Mouse (Mus musculus) lung, postnatal 25 days (tissue): Measurements from ENCODE around the gene Acp6.
A peak's percentile ranks its signal among the peaks of the same experiment; 100 is the strongest.

Experiments used
- DNase-seq: peaks from one replicate; pipeline ENCODE4 v3.0.0; 2022; ENCODE audit warnings: low spot score

The Acp6 gene

GRCm38 (mm10) chr3:97196571-97196970 lies 38.0 kb downstream of the Acp6 start:
- DNase-seq: no peak

DNA sequence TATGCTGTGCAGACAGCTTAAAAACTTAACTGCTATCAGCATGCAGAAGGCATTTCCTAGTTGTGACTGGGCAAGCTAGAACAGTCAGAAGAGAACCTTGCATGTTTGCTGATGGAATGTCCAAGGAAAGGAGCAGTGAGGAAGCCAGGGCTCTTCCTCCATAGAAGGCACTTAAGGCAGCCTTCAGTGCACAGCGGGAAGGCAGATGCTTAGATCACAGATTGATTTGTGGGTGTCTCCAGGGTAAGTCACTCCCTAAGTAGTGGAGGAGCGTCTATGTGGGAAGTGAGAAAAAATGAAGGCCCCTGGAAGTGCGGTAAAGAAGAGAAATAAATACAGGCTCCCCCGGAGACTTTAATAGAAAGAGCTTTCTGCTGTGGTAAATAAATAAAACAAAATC lies 40.7 kb downstream of the Acp6 start:
- DNase-seq: no peak

- DNase-seq: peak; percentile 69
These were observed 43.4 kb downstream of the Acp6 start for GRCm38 (mm10) chr3:97201943-97202342.

DNA sequence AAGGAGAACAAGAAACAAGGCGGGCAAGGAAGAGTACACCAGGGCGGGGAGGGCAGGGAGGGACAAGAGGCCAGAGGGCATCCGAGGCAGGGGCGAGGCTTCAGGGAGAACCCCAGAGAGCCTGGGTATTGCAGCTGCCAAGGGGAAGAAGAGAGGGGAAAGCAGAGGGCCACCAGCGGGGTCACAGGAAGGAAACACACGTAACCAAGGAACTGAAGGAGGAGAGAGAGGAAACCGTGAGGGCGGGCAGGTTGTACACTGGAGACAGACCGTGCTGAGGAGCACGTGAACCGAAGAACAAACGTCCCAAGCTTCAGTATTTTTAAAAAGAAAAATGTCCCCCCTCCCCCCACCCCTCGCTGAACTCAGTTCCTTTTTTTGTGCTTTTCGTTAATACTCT lies 45.3 kb downstream of the Acp6 start:
- peak; percentile 32 for DNase-seq

DNA sequence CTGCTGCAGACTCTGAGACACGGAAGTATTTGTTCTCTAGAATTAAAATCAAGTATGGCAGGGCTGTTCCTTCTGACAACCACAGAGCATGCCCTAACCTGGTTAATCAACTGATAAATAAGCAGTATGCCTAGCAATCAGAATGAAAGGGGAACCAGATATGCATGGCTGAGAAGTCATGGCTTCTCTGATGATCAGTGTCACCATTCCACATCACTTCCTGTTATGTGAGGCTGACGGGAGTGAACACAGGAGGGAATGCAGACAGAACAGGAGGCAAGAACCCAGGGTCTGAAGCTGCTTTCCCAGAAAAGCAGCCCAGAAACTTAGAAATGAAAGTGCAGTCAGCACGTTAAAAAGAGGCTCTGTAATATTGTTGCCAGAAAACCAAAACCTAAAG lies 47.9 kb downstream of the Acp6 start:
- no peak for DNase-seq

GRCm38 (mm10) chr3:97209351-97209750 lies 50.8 kb downstream of the Acp6 start:
- no peak for DNase-seq

GRCm38 (mm10) chr3:97211177-97211576 lies 52.6 kb downstream of the Acp6 start:
- DNase-seq: peak; percentile 55

DNA sequence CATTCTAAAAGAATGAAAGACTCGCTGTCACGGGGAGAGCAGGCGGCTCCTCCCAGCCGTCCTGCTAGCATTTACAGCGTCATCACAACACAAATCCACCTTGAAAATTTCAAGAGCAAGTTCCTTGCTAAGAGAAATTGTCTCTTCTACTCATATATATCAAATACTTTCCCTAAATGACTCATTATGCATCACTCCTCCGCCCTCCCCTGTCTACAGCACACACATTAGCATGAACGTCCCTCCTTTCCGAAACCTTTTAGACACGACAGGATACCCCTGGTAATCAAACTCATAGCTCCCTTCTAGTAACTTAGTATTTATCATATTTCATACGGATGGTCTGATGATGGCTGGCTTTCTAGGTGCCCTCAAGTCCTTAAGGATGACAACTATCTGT lies 55.3 kb downstream of the Acp6 start:
- no peak for DNase-seq

DNA sequence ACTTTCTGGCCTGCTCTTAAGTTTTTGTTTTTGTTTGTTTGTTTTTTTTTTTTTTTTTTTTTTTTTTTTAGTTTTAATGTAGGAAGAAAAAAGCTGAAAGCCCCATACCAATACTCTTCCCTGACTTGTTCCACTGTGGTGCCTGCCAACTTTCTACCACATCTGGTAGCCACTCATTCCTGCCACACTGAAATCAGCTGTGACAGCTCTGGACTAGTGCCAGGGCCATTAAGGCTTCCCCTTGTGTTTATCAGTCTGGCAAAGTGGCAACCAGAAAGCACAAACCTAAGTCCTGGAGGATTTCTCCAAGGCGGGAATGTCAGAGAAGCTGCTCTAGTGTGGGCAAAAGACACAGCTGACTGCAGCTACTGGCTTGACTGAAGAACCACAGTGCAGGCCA lies 55.9 kb downstream of the Acp6 start:
- no peak for DNase-seq

GRCm38 (mm10) chr3:97215526-97215925 lies 56.9 kb downstream of the Acp6 start:
- DNase-seq: peak; percentile 12

- no peak for DNase-seq
These were observed 64.7 kb downstream of the Acp6 start for GRCm38 (mm10) chr3:97223261-97223660.

- DNase-seq: no peak
These were observed 66.7 kb downstream of the Acp6 start for GRCm38 (mm10) chr3:97225231-97225630.

DNA sequence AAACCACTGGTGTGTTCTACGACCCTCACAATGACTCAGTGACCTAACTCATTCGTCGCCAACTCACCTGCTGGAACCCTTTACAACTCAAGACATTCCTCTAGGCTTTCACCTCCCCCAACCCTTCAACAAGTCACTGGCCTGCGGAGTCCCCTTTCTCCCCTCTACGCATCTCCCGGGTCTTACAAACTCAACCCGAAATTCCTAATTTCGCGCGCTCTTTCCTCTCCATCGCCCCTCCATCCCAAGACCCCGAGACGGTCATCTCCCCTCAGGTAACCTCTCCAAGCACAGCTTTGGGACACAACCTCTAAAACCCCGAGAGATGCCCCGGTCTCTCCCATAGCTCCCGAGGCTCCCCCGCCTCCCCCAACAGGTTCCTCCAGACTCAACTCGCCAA lies 68.1 kb downstream of the Acp6 start:
- DNase-seq: no peak
